Mouse (Mus musculus) bone marrow macrophage, adult 2 months (primary cell): ENCODE measurements around the gene Gnas.

Source experiments
- CTCF ChIP-seq: IDR thresholded peaks from 2 replicates; pipeline ENCODE4 v1.5.1; 2012; ENCODE audit warnings: low read depth, mild to moderate bottlenecking, low read length, moderate library complexity
- POLR2A ChIP-seq: IDR thresholded peaks from 2 replicates; pipeline ENCODE4 v1.6.1; 2012; ENCODE audit warnings: mild to moderate bottlenecking, low read depth, low read length, borderline replicate concordance

GRCm38 (mm10) chr2:174334415-174334814 lies 50.3 kb downstream of the Gnas start:
- TF ChIP-seq POLR2A (no peak), CTCF (no peak)
